ENCODE assay signal across 8 mouse cellular contexts in the genomic region with DNA sequence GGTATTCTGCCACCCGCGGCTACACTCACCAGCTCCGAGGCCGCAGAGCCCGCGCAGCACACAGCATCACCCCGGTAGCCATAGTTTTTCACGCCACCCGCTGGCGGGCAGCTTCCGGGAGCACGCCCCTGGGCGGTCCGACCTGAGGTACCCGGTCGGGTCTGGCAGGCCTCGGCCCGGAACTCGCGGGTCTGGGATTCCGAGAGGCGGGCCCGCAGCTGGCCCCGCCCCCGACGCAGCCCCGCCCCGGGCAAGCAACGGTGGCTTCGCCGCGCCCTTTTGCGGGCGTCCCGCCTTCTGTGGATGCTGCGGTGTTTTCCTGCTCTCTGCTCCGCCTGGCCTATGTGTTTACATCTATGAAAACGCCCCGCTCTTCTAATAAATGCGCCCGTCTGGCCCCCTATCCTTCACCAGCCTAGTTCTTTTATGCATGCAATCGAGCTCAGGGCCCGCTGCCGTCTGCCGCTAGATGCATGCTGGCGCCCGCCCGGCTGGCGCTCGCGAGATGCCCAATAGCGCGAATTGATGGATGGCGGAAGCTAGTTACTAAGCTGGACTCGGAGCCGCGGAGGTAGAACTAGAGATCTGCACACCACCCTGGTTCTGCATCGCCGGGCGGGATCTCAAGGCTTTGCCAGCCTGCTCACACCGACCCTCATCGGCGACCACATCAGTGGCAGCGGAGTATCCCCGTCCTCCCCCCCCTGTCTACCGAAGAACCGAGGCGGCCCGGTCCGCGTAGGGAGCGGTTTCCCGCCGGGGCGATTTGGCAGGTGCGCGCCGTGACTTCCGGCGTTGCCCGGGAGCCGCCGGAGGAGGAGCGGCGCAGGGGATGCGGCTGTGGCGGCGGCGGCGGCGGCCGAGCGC. TPM values are rescaled to one million over a fixed set of nuclear protein-coding genes. Genes with fewer than 3 reads are reported as not detected.
DNase-seq lines count a peak whose midpoint lies in the region; ATAC-seq and TF ChIP-seq lines count a peak whose summit lies in the region.

Gene Mrpl40 (minus strand): TSS at position 421 of the 867 bp plus-strand sequence.
Gene Hira (plus strand): TSS at position 596 of the 867 bp plus-strand sequence.

- TF ChIP-seq CTCF in bone marrow macrophage, adult 2 months (IDR thresholded peaks at IDR 0.05; ENCODE audit: low read depth, low read length): no peak
- no peak for TF ChIP-seq CTCF in embryonic fibroblast, embryonic 13.5 days (IDR thresholded peaks at IDR 0.05; ENCODE audit: borderline replicate concordance, insufficient read depth, low read length)

- H3K27me3 ChIP-seq in heart, embryonic 10.5 days (ENCODE audit: insufficient read depth, poor library complexity, severe bottlenecking): no peaks in the 10 kb centered on the region
- H3K27me3 ChIP-seq in kidney, embryonic 15.5 days: no peaks in the 10 kb centered on the region

- H3K9me3 ChIP-seq in heart, embryonic 10.5 days: no peaks in the 10 kb centered on the region
- no peaks in the 10 kb centered on the region for H3K9me3 ChIP-seq in kidney, embryonic 15.5 days (replicated peaks)

- H3K4me1 ChIP-seq in bone marrow macrophage, adult 2 months (ENCODE audit: control insufficient read depth, insufficient read depth, low read length): peaks cover 16% of the 10 kb centered on the region
- 0 out of 2 replicates have a peak, but pooled peaks cover 2% of the 10 kb centered on the region for H3K4me1 ChIP-seq in embryonic fibroblast, embryonic 13.5 days (ENCODE audit: control insufficient read depth, insufficient read depth, low read length)
- peaks cover 10% of the 10 kb centered on the region for H3K4me1 ChIP-seq in heart, embryonic 10.5 days
- H3K4me1 ChIP-seq in kidney, embryonic 15.5 days: peaks cover 28% of the 10 kb centered on the region

- WGBS in heart, embryonic 10.5 days: under 1% methylated on average over 93 of the region's 93 CpGs
- under 1% methylated on average over 91 of the region's 93 CpGs for WGBS in kidney, embryonic 15.5 days

- no peak for TF ChIP-seq POLR2A in bone marrow macrophage, adult 2 months (IDR thresholded peaks at IDR 0.05; ENCODE audit: borderline replicate concordance, low read depth, low read length)
- TF ChIP-seq POLR2A in embryonic fibroblast, embryonic 13.5 days (IDR thresholded peaks at IDR 0.05; ENCODE audit: low read depth, low read length): peak; percentile 79

- H3K4me2 ChIP-seq in kidney, embryonic 15.5 days: peak within 1 kb of the TSS; percentile 80

- H3K27ac ChIP-seq in bone marrow macrophage, adult 2 months (ENCODE audit: insufficient read depth, low read depth, low read length): peak within 1 kb of the TSS; percentile 68
- peak within 1 kb of the TSS; percentile 85 for H3K27ac ChIP-seq in embryonic fibroblast, embryonic 13.5 days (ENCODE audit: insufficient read depth, low read length)
- peak within 1 kb of the TSS; percentile 93 for H3K27ac ChIP-seq in heart, embryonic 10.5 days
- H3K27ac ChIP-seq in kidney, embryonic 15.5 days: peak within 1 kb of the TSS; percentile 97

- H3K4me3 ChIP-seq in bone marrow macrophage, adult 2 months (ENCODE audit: insufficient read depth, low read length): peak within 1 kb of the TSS; percentile 87
- peak within 1 kb of the TSS; percentile 79 for H3K4me3 ChIP-seq in embryonic fibroblast, embryonic 13.5 days (ENCODE audit: insufficient read depth, low read length)
- H3K4me3 ChIP-seq in heart, embryonic 10.5 days: peak within 1 kb of the TSS; percentile 91
- H3K4me3 ChIP-seq in kidney, embryonic 15.5 days (replicated peaks): peak within 1 kb of the TSS; percentile 86

- H3K9ac ChIP-seq in kidney, embryonic 15.5 days: peak within 1 kb of the TSS; percentile 96

- H3K36me3 ChIP-seq in heart, embryonic 10.5 days: peaks cover 45% of the 10 kb centered on the region
- peaks cover 58% of the 10 kb centered on the region for H3K36me3 ChIP-seq in kidney, embryonic 15.5 days

- peak; percentile 96 for ATAC-seq in kidney, embryonic 15.5 days (replicated peaks; ENCODE audit: low FRiP score)
- peak; percentile 83 for ATAC-seq in monocyte, adult 5-6 weeks (replicated peaks; ENCODE audit: insufficient number of reproducible peaks, low FRiP score, low TSS enrichment, poor library complexity, severe bottlenecking)

- DNase-seq in A20 (ENCODE audit: low read depth, low spot score) (peak; percentile 97), liver (peak; percentile 98)
- peak; percentile 97 for DNase-seq in heart, embryonic 10.5 days (ENCODE audit: low spot score)
- peak; percentile 96 to 97 for DNase-seq in spleen, postnatal 4 days (ENCODE audit: low spot score in 2 of 2)

RNA-seq across cellular contexts. Expression of gene Mrpl40, which starts in this region (rescaled TPM):
- 50.2 and 50.6 TPM in 2 replicates for polyA plus RNA-seq in bone marrow macrophage, adult 2 months (2012; ENCODE audit: insufficient read depth, insufficient read length, missing spikeins)
- polyA plus RNA-seq in embryonic fibroblast, embryonic 13.5 days (2011; ENCODE audit: insufficient read length, low read depth, missing spikeins): 43.7 and 43.9 TPM in 2 replicates
- polyA plus RNA-seq in heart, embryonic 10.5 days (2016; fragmentation: Nextera tagmentation; extraction: Ambion mirVana): 123 and 138 TPM in 2 replicates
- polyA plus RNA-seq in kidney, embryonic 15.5 days (2015; fragmentation: Nextera tagmentation; extraction: Ambion mirVana): 101 and 108 TPM in 2 replicates
- total RNA-seq in monocyte, adult 5-6 weeks (2017): 46.0 to 91.3 TPM (median 63.6 TPM) in 3 replicates

RNA-seq across cellular contexts. Expression of gene Hira, which starts in this region (rescaled TPM):
- polyA plus RNA-seq in bone marrow macrophage, adult 2 months (2012; ENCODE audit: insufficient read depth, insufficient read length, missing spikeins): 20.1 and 23.8 TPM in 2 replicates
- polyA plus RNA-seq in embryonic fibroblast, embryonic 13.5 days (2011; ENCODE audit: insufficient read length, low read depth, missing spikeins): 48.8 and 59.8 TPM in 2 replicates
- polyA plus RNA-seq in heart, embryonic 10.5 days (2016; fragmentation: Nextera tagmentation; extraction: Ambion mirVana): 13.4 and 23.1 TPM in 2 replicates
- polyA plus RNA-seq in kidney, embryonic 15.5 days (2015; fragmentation: Nextera tagmentation; extraction: Ambion mirVana): 14.6 and 15.6 TPM in 2 replicates
- total RNA-seq in monocyte, adult 5-6 weeks (2017): 23.1 to 52.8 TPM (median 34.3 TPM) in 3 replicates

Comparison
In these comparisons a context has a peak if more than half of its experiments do, and no peak if none do; other contexts are left out.
1. Peak in every context shown above with its lines: DNase-seq, ATAC-seq, H3K4me3 ChIP-seq and H3K27ac ChIP-seq.